Mouse (Mus musculus) liver, embryonic 14.5 days (tissue): Measurements from ENCODE around the gene Lrrc4c.

Experiments used
- CTCF ChIP-seq: IDR thresholded peaks from 2 replicates; pipeline ENCODE4 v1.5.1; 2016; ENCODE audit warnings: antibody characterized with exemption, low read depth, control low read depth
- EP300 ChIP-seq: IDR thresholded peaks from 2 replicates; pipeline ENCODE4 v1.6.1; 2016; ENCODE audit warnings: antibody characterized with exemption, low read depth

- no peak for TF ChIP-seq EP300
- TF ChIP-seq CTCF = no peak
Measured at GRCm38 (mm10) chr2:96667113-96667512, 349.1 kb downstream of the Lrrc4c start.
